Mouse (Mus musculus): ENCODE measurements around the gene Mcm2. TPM values are rescaled to one million over a fixed set of nuclear protein-coding genes. Genes with fewer than 3 reads are reported as not detected.

Gene Mcm2
- polyA plus RNA-seq, 1 experiment: 133 TPM

GRCm38 (mm10) chr6:88843241-88843640, 55.3 kb downstream of the Mcm2 start:
- Histone ChIP-seq H3K4me1 (peaks cover 65% of the 10 kb centered on the region), H3K36me3 (replicated peaks; ENCODE audit: low read length) (peaks cover 27% of the 10 kb centered on the region), H3K4me3 (replicated peaks) (peak overlapping the region; percentile 99), H3K9me3 (no peaks in the 10 kb centered on the region), H3K27me3 (replicated peaks) (peaks cover 10% of the 10 kb centered on the region)
- TF ChIP-seq GATA1 (IDR thresholded peaks at IDR 0.05; ENCODE audit: borderline replicate concordance, low read length): no peak
- no peak for TF ChIP-seq FLI1 (IDR thresholded peaks at IDR 0.05; ENCODE audit: low read length)

GRCm38 (mm10) chr6:88842731-88843151, 55.8 kb downstream of the Mcm2 start:
- H3K36me3 ChIP-seq (replicated peaks; ENCODE audit: low read length): peaks cover 32% of the 10 kb centered on the region
- TF ChIP-seq FLI1 (IDR thresholded peaks at IDR 0.05; ENCODE audit: low read length) (no peak), GATA1 (IDR thresholded peaks at IDR 0.05; ENCODE audit: borderline replicate concordance, low read length) (no peak)
- H3K4me1 ChIP-seq: peaks cover 70% of the 10 kb centered on the region
- H3K27me3 ChIP-seq (replicated peaks): peaks cover 10% of the 10 kb centered on the region
- no peaks in the 10 kb centered on the region for H3K9me3 ChIP-seq
- H3K4me3 ChIP-seq (replicated peaks): peak overlapping the region; percentile 99

GRCm38 (mm10) chr6:88841781-88842689, 56.5 kb downstream of the Mcm2 start, which contains the start of gene Abtb1:
Abtb1 (minus strand) TSS chr6:88841984.
- Histone ChIP-seq H3K36me3 (replicated peaks; ENCODE audit: low read length) (peaks cover 39% of the 10 kb centered on the region), H3K4me3 (replicated peaks) (peak within 1 kb of the TSS; percentile 99), H3K27me3 (replicated peaks) (peaks cover 9% of the 10 kb centered on the region), H3K4me1 (peaks cover 77% of the 10 kb centered on the region), H3K9me3 (no peaks in the 10 kb centered on the region)
- TF ChIP-seq GATA1 (IDR thresholded peaks at IDR 0.05; ENCODE audit: borderline replicate concordance, low read length) (no peak), FLI1 (IDR thresholded peaks at IDR 0.05; ENCODE audit: low read length) (peak; percentile 49; the same call in 1 of the 2 replicates)

- H3K27me3 ChIP-seq (replicated peaks): peaks cover 4% of the 10 kb centered on the region
- TF ChIP-seq FLI1 (IDR thresholded peaks at IDR 0.05; ENCODE audit: low read length) (no peak), GATA1 (IDR thresholded peaks at IDR 0.05; ENCODE audit: borderline replicate concordance, low read length) (no peak)
- peaks cover 79% of the 10 kb centered on the region for H3K4me1 ChIP-seq
- peaks cover 45% of the 10 kb centered on the region for H3K36me3 ChIP-seq (replicated peaks; ENCODE audit: low read length)
- peak overlapping the region; percentile 99 for H3K4me3 ChIP-seq (replicated peaks)
- H3K9me3 ChIP-seq: no peaks in the 10 kb centered on the region
Measured at GRCm38 (mm10) chr6:88841514-88841780, 57.1 kb downstream of the Mcm2 start.

GRCm38 (mm10) chr6:88840791-88841513, 57.6 kb downstream of the Mcm2 start:
- Histone ChIP-seq H3K4me1 (peaks cover 81% of the 10 kb centered on the region), H3K36me3 (replicated peaks; ENCODE audit: low read length) (peaks cover 50% of the 10 kb centered on the region), H3K27me3 (replicated peaks) (peaks cover 2% of the 10 kb centered on the region), H3K4me3 (replicated peaks) (peak overlapping the region; percentile 99), H3K9me3 (no peaks in the 10 kb centered on the region)
- TF ChIP-seq GATA1 (IDR thresholded peaks at IDR 0.05; ENCODE audit: borderline replicate concordance, low read length): no peak
- no peak for TF ChIP-seq FLI1 (IDR thresholded peaks at IDR 0.05; ENCODE audit: low read length)

GRCm38 (mm10) chr6:88840211-88840610, 58.4 kb downstream of the Mcm2 start:
- H3K4me1 ChIP-seq: peaks cover 81% of the 10 kb centered on the region
- H3K36me3 ChIP-seq (replicated peaks; ENCODE audit: low read length): peaks cover 57% of the 10 kb centered on the region
- H3K9me3 ChIP-seq: no peaks in the 10 kb centered on the region
- peak overlapping the region; percentile 99 for H3K4me3 ChIP-seq (replicated peaks)
- TF ChIP-seq GATA1 (IDR thresholded peaks at IDR 0.05; ENCODE audit: borderline replicate concordance, low read length) (no peak), FLI1 (IDR thresholded peaks at IDR 0.05; ENCODE audit: low read length) (no peak)
- no peaks in the 10 kb centered on the region for H3K27me3 ChIP-seq (replicated peaks)

- H3K27me3 ChIP-seq (replicated peaks): no peaks in the 10 kb centered on the region
- H3K36me3 ChIP-seq (replicated peaks; ENCODE audit: low read length): peaks cover 66% of the 10 kb centered on the region
- TF ChIP-seq FLI1 (IDR thresholded peaks at IDR 0.05; ENCODE audit: low read length) (no peak), GATA1 (IDR thresholded peaks at IDR 0.05; ENCODE audit: borderline replicate concordance, low read length) (no peak)
- no peaks in the 10 kb centered on the region for H3K9me3 ChIP-seq
- peak overlapping the region; percentile 99 for H3K4me3 ChIP-seq (replicated peaks)
- peaks cover 88% of the 10 kb centered on the region for H3K4me1 ChIP-seq
Measured at GRCm38 (mm10) chr6:88839135-88839970, 59.2 kb downstream of the Mcm2 start.

- H3K36me3 ChIP-seq (replicated peaks; ENCODE audit: low read length): peaks cover 73% of the 10 kb centered on the region
- peak overlapping the region; percentile 99 for H3K4me3 ChIP-seq (replicated peaks)
- TF ChIP-seq GATA1 (IDR thresholded peaks at IDR 0.05; ENCODE audit: borderline replicate concordance, low read length) (no peak), FLI1 (IDR thresholded peaks at IDR 0.05; ENCODE audit: low read length) (no peak)
- no peaks in the 10 kb centered on the region for H3K27me3 ChIP-seq (replicated peaks)
- no peaks in the 10 kb centered on the region for H3K9me3 ChIP-seq
- H3K4me1 ChIP-seq: peaks cover 88% of the 10 kb centered on the region
Measured at GRCm38 (mm10) chr6:88838613-88839012, 60.0 kb downstream of the Mcm2 start.

GRCm38 (mm10) chr6:88837999-88838398, 60.6 kb downstream of the Mcm2 start:
- Histone ChIP-seq H3K9me3 (no peaks in the 10 kb centered on the region), H3K4me1 (peaks cover 88% of the 10 kb centered on the region), H3K36me3 (replicated peaks; ENCODE audit: low read length) (peaks cover 77% of the 10 kb centered on the region), H3K27me3 (replicated peaks) (no peaks in the 10 kb centered on the region), H3K4me3 (replicated peaks) (peak overlapping the region; percentile 99)
- TF ChIP-seq GATA1 (IDR thresholded peaks at IDR 0.05; ENCODE audit: borderline replicate concordance, low read length) (no peak), FLI1 (IDR thresholded peaks at IDR 0.05; ENCODE audit: low read length) (no peak)
